Mouse (Mus musculus) urinary bladder, postnatal 36 days (tissue): ENCODE data around the gene Cnfn.

Source experiments
- DNase-seq, 2 experiments: peaks; one replicate each; pipeline ENCODE4 v3.0.0; 2022; ENCODE audit warnings: low spot score in 2 of 2, mixed read lengths in 1 of 2

Gene Cnfn

DNA sequence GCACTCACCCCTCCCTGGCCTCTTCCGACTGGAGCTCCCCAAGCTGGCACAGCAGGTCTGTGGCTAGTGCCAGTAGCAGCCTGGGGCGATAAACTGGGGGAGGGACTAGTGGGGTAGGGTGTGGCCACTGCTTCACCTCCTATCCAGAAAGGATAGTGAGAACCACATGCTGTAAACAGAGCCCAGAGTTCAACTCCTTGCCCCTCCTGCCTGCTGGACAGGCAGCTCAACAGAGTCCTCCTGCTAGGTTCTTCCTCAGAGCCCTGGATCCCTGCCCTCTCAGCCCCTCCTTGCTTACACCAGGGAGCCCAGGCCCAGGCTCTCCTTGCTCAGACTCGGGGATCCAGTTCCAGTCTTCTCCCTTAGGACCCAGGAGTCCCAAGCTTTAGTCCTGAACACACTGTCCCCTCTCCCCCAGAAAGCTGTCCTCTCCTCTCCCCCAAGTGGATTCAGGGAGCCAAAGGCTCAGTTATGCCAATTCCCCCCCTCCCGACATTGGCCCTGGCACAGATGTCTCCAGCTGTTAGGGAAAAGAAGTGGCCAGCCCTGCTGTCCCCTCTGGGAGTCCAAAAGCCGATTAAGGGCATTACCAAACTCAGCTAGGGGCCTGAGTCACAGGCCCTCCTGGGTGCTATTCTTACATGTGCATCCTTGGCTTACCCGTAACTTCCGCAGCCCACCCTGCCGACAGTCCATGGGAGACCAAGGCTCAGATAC is 20.7 kb upstream of the Cnfn start:
- peak; percentile 75 to 85 for DNase-seq

DNA sequence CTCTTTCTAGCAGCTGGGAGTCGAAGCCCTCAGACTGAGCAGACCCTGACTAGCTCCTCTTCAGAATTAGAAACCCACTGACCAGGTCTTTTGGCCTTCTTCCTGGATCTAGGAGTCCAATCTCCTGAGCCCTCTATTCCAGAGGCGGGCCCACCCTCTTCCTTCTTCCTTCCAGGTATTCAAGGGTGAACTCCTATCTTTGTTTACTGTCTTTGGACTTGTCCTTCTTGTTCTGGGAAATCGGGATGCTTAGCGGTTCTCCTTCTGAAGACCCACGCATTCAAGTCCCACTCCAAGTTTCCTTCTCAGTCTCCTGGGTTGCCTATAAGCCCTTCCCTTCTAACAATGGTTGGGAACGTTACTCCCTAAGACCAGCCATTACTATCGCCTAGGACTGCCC is 19.4 kb upstream of the Cnfn start:
- no peak for DNase-seq

DNA sequence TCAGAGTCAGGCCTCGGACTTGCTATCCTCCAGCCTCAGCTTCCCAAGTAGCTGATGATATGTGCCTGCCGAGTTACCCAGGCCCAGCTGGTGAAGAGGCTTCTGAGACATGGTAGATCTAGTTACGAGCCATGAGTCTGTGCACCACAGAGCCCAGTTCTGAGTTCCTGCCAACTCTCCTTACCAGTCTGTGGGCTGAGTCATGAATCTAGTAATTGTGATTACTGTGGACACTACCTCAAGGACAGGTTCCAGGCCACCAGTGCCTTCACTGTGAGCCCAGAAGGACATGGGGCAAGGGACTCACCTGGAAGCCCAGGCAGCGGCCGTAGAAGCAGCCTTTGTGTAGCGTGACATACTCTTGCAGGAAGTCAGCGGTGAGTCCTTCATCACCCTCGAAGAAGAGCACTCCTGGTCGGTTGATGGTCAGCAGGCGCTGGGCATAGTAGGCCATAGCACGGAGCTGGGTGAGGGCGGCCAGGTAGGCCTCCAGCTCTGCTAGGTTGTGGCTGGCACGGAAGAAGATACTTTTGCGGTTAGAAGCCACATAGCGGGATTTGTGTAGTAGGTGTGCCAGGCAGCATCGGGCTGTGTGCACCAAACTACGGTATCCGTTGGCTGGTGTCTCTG is 18.4 kb upstream of the Cnfn start:
- DNase-seq = no peak

- DNase-seq = peak; percentile 63 to 84
Observed at GRCm38 (mm10) chr7:25385850-25386555, 16.5 kb upstream of the Cnfn start.

- no peak for DNase-seq
Observed at GRCm38 (mm10) chr7:25385259-25385658, 15.7 kb upstream of the Cnfn start.

- DNase-seq = no peak
Observed at GRCm38 (mm10) chr7:25384818-25385217, 15.3 kb upstream of the Cnfn start.

- no peak for DNase-seq
Observed at GRCm38 (mm10) chr7:25384318-25384717, 14.8 kb upstream of the Cnfn start.

GRCm38 (mm10) chr7:25383891-25384290 is 14.4 kb upstream of the Cnfn start:
- DNase-seq = no peak

- no peak for DNase-seq
Observed at GRCm38 (mm10) chr7:25383385-25383784, 13.9 kb upstream of the Cnfn start.

DNA sequence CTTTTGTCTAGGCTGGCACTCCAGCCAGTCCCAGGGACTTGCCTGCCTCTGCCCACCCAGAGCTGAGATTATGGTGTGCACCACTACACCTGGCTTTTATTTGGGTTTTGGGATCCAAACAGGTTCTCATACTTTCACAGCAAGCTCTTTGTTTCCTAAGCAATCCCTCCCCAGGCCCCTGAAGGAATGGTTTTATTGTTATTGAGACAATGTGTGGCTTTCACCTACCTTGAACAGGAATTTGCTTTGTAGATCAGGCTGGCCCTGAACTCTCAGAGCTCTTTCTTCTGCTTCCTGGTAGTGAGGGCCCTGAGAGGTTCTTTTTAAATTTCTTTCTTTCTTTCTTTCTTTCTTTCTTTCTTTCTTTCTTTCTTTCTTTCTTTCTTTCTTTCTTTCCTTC is 13.0 kb upstream of the Cnfn start:
- no peak for DNase-seq

DNA sequence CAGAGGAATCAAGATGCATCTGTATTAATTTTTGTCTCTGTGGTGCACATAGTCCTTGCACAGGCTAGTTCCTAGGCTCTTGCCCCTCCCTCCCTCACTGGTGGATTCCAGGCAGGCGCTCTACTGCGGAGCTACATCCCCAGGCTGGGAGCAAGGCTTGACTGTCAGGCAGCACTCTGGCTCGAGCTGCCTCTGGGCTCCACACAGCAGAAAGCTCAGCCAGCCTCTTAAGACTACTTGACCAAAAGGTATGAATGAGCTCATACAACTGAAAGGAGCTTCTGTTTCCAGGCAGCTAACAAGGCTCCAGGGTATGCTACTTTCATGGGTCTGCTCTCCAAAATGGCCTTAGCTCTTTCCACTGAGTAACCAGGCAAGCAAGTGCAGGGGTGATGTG is 11.8 kb upstream of the Cnfn start:
- DNase-seq = no peak

- no peak for DNase-seq
Observed at GRCm38 (mm10) chr7:25380392-25381283, 11.1 kb upstream of the Cnfn start.

DNA sequence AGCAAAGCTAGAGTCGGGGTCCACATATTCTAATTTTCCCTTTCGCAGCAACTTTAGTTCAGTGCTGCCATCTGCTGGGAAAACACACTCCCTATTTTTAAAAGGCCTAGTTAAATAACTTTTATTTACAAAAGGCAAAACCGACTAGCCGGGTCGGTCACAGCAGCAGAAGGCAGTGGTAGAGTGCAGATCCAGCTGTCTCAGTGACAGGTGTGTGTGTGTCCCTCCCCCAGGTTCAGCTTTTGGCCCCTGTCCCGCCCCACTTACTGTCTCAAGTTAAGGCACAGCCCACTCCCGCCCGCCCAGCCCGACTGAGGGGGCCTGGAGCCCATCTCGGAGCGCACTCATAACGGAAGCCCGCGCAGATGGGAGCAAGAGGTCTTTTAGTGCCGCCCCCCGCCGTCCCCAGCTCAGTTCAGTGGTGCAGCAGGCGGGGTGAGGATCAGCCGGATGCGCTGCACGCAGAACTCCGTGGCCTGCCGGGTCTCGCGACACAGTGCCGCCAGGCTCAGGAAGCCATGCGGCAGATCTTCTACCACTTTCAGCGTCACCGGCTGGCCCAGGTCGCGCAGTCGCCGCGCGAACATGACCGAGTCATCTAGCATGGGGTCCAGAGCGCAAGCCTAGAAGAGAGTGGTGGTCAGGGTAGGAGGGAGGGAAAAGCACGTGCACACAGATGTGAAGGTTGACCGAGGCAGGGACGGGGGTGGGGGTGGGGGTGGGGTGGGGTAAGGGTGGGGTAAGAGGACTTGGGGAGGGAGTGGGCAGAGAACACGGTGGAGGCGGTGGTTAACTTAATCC is 10.2 kb upstream of the Cnfn start:
- DNase-seq = peak in 1 of 2 experiments; percentile 25

GRCm38 (mm10) chr7:25378181-25379100 is 8.9 kb upstream of the Cnfn start:
- no peak for DNase-seq

DNA sequence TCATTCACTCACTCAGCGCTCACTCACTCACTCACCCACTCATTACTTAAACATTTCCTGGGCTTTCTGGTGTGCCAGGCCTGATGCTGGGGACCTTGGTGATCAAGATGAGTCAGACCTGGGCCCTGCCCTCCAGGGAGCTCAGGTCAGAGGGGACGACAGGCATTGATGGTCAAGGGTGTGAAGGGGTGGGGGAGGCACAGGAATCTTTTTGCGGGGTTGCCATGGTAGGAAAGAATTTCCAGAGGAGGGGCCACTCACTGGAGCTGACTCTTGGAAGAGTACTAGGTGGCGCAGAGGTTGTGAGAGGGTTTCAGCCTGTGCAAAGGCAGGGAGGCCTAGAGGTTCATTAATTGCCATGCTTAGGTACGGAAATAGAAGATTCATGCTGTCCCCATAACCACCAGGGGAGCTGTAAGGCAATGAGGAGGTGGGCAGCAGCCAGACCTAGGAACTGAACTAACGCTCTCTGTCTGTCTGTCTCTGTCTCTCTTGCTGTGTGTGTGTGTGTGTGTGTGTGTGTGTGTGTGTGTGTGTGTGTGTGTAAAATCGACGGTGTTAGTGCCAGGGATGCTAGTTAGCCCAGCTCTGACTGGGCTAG is 7.7 kb upstream of the Cnfn start:
- DNase-seq = no peak

DNA sequence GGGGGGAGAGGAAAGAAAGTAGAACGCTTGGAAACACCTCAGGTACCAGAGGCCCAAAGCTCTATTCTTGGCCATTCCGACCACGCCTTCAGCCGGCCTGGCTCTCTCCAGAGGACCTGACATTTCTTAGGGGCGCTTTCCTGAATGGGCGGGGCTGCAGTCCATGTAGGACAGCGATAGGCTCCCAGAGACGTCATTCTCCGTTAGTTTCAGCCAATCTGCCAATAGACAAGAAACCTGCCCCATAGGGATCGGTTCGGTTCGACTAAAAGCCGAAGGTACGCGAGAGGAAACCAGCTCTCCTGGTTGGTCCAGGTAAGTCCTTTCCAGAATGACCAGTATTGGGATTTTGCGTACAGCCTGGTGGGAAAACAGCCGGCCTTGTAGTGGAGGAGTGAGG is 7.0 kb upstream of the Cnfn start:
- peak; percentile 83 to 85 for DNase-seq

DNA sequence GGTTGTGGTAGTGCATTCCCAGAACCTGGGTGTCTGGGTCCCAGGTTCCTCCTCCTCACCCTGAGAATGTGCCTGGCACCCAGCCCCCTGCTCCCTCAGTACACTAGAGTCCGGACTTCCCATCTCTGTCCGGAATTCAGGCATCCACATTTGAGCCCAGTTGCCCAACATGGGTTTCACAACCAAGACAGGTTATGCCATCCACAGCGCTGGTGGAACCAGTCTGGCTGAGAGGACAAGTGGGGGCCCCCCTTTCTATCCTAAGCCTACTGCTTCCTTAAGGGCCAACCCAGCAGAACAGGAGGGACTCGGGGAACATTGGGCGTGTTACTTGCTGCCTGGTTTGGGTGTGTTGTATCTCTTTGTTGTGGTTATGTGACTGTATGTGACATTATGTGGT is 2.9 kb upstream of the Cnfn start:
- DNase-seq = no peak

- no peak for DNase-seq
Observed at GRCm38 (mm10) chr7:25368333-25368732, 1.2 kb downstream of the Cnfn start.

GRCm38 (mm10) chr7:25367632-25368293 is 1.8 kb downstream of the Cnfn start:
- no peak for DNase-seq
